Mouse (Mus musculus) gonadal fat pad, adult 2 months (tissue): ENCODE data around the gene 5430402E10Rik. TPM values are rescaled to one million over a fixed set of nuclear protein-coding genes. Genes with fewer than 3 reads are reported as not detected.
"Not testable (repeated sequence)": the region's sequence is repeated elsewhere in the genome, so short reads cannot be mapped to it uniquely, and the experiment has no call there.

ENCODE experiments used
- DNase-seq: peaks from one replicate; pipeline ENCODE4 v3.0.0-alpha.2; 2012; ENCODE audit warnings: low read depth
- polyA plus RNA-seq: library from polyadenylated mRNA; depleted of rRNA; stranded (reverse); fragments of >200 nt; gene quantifications from 2 replicates; pipeline ENCODE4 v1.2.3, GENCODE M21; 2012; rRNA removed

Gene 5430402E10Rik
- not detected in 2 replicates for polyA plus RNA-seq

GRCm38 (mm10) chrX:77924962-77925361, at the start of gene 5430402E10Rik:
Gene 5430402E10Rik (minus strand): TSS chrX:77925062.
- not testable (repeated sequence) for DNase-seq

DNA sequence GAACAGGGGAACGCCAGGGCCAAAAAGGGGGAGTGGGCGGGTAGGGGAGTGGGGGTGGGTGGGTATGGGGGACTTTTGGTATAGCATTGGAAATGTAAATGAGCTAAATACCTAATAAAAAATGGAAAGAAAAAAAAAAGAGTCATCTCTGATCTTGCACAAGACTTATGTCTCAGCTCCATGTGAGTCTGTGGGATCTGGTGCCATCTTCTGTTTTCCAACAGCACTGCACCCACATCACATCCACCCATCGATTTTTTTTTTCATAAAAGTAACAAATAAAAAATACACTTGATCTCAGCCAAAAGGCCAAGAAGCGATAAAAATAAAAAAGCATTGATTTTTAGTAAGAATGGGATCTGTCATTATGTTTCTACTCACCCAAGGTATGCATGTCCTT, 44.8 kb downstream of the 5430402E10Rik start:
- DNase-seq, result not testable (repeated sequence)

Other genes with a start within 250 kb of the 5430402E10Rik start
- 9.7 and 12.0 TPM in 2 replicates for gene Prkx, start 128.8 kb downstream of the 5430402E10Rik start, polyA plus RNA-seq
- gene Pbsn, start 71.4 kb downstream of the 5430402E10Rik start, polyA plus RNA-seq, result not detected in 2 replicates
- 0.36 and 0.44 TPM in 2 replicates for gene Gm14744, start 60.3 kb downstream of the 5430402E10Rik start, polyA plus RNA-seq
- not detected in 2 replicates for gene Obp1a, start 166.3 kb upstream of the 5430402E10Rik start, polyA plus RNA-seq
- not detected in 2 replicates for gene Gm5938, start 200.4 kb upstream of the 5430402E10Rik start, polyA plus RNA-seq